Mouse (Mus musculus): ENCODE results near the gene Gnat1.

DNA sequence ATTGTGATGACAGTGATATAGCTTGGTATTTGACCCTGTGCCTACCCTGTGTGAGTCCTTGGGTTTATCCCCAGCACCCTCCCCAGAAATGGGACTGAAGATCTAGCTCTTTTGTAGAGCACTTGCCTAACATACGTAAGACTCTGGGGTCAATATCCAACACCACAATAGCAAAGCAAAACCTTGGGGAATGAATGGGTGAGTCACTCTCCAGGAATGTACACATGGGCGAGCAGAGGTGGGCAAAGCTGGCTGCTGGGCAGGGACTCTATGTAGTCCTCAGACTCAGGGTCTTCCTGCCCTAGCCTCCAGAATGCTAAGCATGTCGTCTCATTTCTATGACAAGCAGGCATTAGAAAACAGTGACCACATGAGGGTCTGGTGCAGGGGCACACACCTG, 30.7 kb downstream of the Gnat1 start:
- no peak for TF ChIP-seq CTCF (IDR thresholded peaks at IDR 0.05; ENCODE audit: low read depth)
- TF ChIP-seq EP300 (IDR thresholded peaks at IDR 0.05; ENCODE audit: low read depth), result no peak

All from liver, postnatal 0 days (tissue).